Mouse (Mus musculus): ENCODE measurements around the gene Sirpb1b.
"Not testable (repeated sequence)": the region's sequence is repeated elsewhere in the genome, so short reads cannot be mapped to it uniquely, and the experiment has no call there.

The Sirpb1b gene

GRCm38 (mm10) chr3:15574887-15575286, at the start of gene Sirpb1b:
TSS of gene Sirpb1b (minus strand) at chr3:15575065.
- DNase-seq: not testable (repeated sequence)

GRCm38 (mm10) chr3:15590377-15591117, 15.7 kb upstream of the Sirpb1b start:
- not testable (repeated sequence) for DNase-seq

- DNase-seq: not testable (repeated sequence)
Observed at GRCm38 (mm10) chr3:15586665-15587064, 11.8 kb upstream of the Sirpb1b start.

- no peak for DNase-seq
Observed at GRCm38 (mm10) chr3:15583452-15583851, 8.6 kb upstream of the Sirpb1b start.

- not testable (repeated sequence) for DNase-seq
Observed at GRCm38 (mm10) chr3:15582948-15583347, 8.1 kb upstream of the Sirpb1b start.

GRCm38 (mm10) chr3:15576466-15576865, 1.6 kb upstream of the Sirpb1b start:
- not testable (repeated sequence) for DNase-seq

GRCm38 (mm10) chr3:15528589-15528988, 46.3 kb downstream of the Sirpb1b start:
- no peak for DNase-seq

GRCm38 (mm10) chr3:15513608-15514007, 61.3 kb downstream of the Sirpb1b start:
- not testable (repeated sequence) for DNase-seq

- not testable (repeated sequence) for DNase-seq
Observed at GRCm38 (mm10) chr3:15507792-15508321, 67.0 kb downstream of the Sirpb1b start.

GRCm38 (mm10) chr3:15474831-15475230, 100.0 kb downstream of the Sirpb1b start:
- DNase-seq: not testable (repeated sequence)

GRCm38 (mm10) chr3:15470158-15470557, 104.7 kb downstream of the Sirpb1b start:
- not testable (repeated sequence) for DNase-seq

Data from cerebellum, adult 11-12 months (tissue).